Comparison of ENCODE assay signal across 8 mouse cellular contexts in genomic region chr2:165877180-165877579, GRCm38 (mm10). TPM values are rescaled to one million over a fixed set of nuclear protein-coding genes. Genes with fewer than 3 reads are reported as not detected.
DNase-seq lines count a peak whose midpoint lies in the region; ATAC-seq lines count a peak whose summit lies in the region.

No protein-coding gene starts in this region.

- no peaks in the 10 kb centered on the region for H3K27me3 ChIP-seq in neural tube, embryonic 11.5 days (ENCODE audit: control insufficient read depth, insufficient read depth, low read length)
- no peaks in the 10 kb centered on the region for H3K27me3 ChIP-seq in liver, embryonic 12.5 days (replicated peaks)

- H3K27ac ChIP-seq in neural tube, embryonic 11.5 days (ENCODE audit: low read depth, low read length), result no peak overlapping the region; the same call in 1 of the 2 replicates
- no peak overlapping the region for H3K27ac ChIP-seq in liver, embryonic 12.5 days

- 55% methylated on average over 4 of the region's 4 CpGs for WGBS in neural tube, embryonic 11.5 days
- WGBS in liver, embryonic 12.5 days (ENCODE audit: insufficient replicate concordance), result 78% methylated on average over 4 of the region's 4 CpGs

- H3K4me1 ChIP-seq in neural tube, embryonic 11.5 days (ENCODE audit: control insufficient read depth, insufficient read depth, low read length), result peaks cover 71% of the 10 kb centered on the region
- peaks cover 93% of the 10 kb centered on the region for H3K4me1 ChIP-seq in liver, embryonic 12.5 days

- H3K4me3 ChIP-seq in neural tube, embryonic 11.5 days (ENCODE audit: low read depth, low read length), result no peak overlapping the region
- H3K4me3 ChIP-seq in liver, embryonic 12.5 days, result no peak overlapping the region

- no peaks in the 10 kb centered on the region for H3K9me3 ChIP-seq in neural tube, embryonic 11.5 days (ENCODE audit: control insufficient read depth, low read length)
- H3K9me3 ChIP-seq in liver, embryonic 12.5 days (replicated peaks), result no peaks in the 10 kb centered on the region

- DNase-seq in adrenal gland, postnatal 14 days, result peak; percentile 18
- no peak for DNase-seq in adrenal gland, adult 8-10 months
- no peak for DNase-seq in neural tube, embryonic 11.5 days (ENCODE audit: low spot score)
- DNase-seq in neural tube, embryonic 10.5 days (ENCODE audit: extremely low spot score, low spot score), result no peak
- no peak for DNase-seq in ovary, postnatal 10 days (ENCODE audit: low spot score)

- peak overlapping the region; percentile 15; the same call in 1 of the 2 replicates for H3K4me2 ChIP-seq in neural tube, embryonic 11.5 days (ENCODE audit: low read depth)
- H3K4me2 ChIP-seq in liver, embryonic 12.5 days, result 0 out of 2 replicates have a peak overlapping the region, but pooled peaks have one; percentile 24

- H3K9ac ChIP-seq in neural tube, embryonic 11.5 days (ENCODE audit: low read length), result no peak overlapping the region
- H3K9ac ChIP-seq in liver, embryonic 12.5 days, result peak overlapping the region; percentile 40; the same call in 1 of the 2 replicates

- H3K36me3 ChIP-seq in neural tube, embryonic 11.5 days (ENCODE audit: control insufficient read depth, insufficient read depth, low read length), result no peaks in the 10 kb centered on the region; the same call in 1 of the 2 replicates
- peaks cover 98% of the 10 kb centered on the region for H3K36me3 ChIP-seq in liver, embryonic 12.5 days

- no peak for ATAC-seq in neural tube, embryonic 11.5 days (ENCODE audit: insufficient read depth, low FRiP score, low TSS enrichment)
- ATAC-seq in liver, embryonic 12.5 days, result no peak
- ATAC-seq in granulocyte monocyte progenitor cell, adult 5-6 weeks (replicated peaks; ENCODE audit: poor library complexity, severe bottlenecking), result no peak
- no peak for ATAC-seq in activated CD4-positive, CD25-positive, alpha-beta regulatory T cell, adult 4 months

RNA-seq across cellular contexts. Expression of gene Zmynd8, which starts 21.6 kb away (rescaled TPM):
- total RNA-seq in adrenal gland, postnatal 14 days (2021), result 45.8 and 59.2 TPM in 2 replicates
- total RNA-seq in adrenal gland, adult 8-10 months (2022), result 10 to 100 TPM; 51.7 to 94.5 (median 70.6) TPM
- 52.9 and 54.5 TPM in 2 replicates for polyA plus RNA-seq in neural tube, embryonic 11.5 days (2014; fragmentation: Nextera tagmentation; extraction: Ambion mirVana)
- polyA plus RNA-seq in liver, embryonic 12.5 days (2016; fragmentation: Nextera tagmentation; extraction: Ambion mirVana), result 35.7 and 38.5 TPM in 2 replicates
- total RNA-seq in granulocyte monocyte progenitor cell, adult 5-6 weeks (2014; fragmentation: Nextera tagmentation), result 53.0 and 58.3 TPM in 2 replicates
- 32.2 and 33.7 TPM in 2 replicates for total RNA-seq in granulocyte monocyte progenitor cell, adult 5-6 weeks (2017)
- 10 to 100 TPM; 41.1 to 48.5 TPM for polyA plus RNA-seq in activated CD4-positive, CD25-positive, alpha-beta regulatory T cell, adult 4 months (2017; shearing (Covaris generic))
